In the genomic region with DNA sequence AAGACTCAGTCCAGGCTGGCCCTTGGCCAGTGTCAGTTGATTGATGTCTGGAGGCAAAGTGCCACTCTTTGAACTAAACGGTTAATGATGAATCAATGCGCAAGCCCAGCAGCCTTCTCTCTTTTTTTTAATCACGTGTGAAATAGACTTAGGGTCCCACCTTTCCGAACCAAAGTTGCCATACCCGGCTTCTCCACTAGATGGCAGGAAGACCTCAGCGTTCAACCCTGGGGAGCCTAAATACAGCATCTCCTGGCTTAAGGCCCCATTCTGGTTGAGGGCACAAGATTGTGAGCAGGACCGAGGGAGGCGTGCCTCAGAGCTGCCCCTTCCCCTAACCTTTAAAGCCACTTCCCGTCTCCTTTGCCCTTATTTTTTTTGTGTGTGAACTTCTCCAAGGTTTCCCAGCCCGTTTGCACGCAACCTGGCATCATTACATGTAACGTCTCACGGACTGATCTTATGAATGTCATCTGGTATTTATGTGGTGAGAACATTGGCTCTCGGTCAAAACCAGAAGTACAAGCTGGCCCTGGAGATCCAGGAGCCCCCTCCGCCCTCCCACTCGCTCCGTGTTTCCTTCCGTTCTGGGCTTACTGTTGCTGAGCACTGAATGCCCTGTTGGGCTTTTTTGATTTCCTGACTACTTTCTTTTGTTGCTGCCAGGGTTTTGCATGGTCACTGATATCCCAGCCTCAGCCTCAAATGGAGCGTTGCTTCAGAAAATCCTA, we compare ENCODE assay signal across 8 mouse cellular contexts. TPM values are rescaled to one million over a fixed set of nuclear protein-coding genes. Genes with fewer than 3 reads are reported as not detected.
A peak's percentile ranks its signal among the peaks of the same experiment; 100 is the strongest.
DNase-seq lines count a peak whose midpoint lies in the region; ATAC-seq and TF ChIP-seq lines count a peak whose summit lies in the region.

No protein-coding gene starts in this region.

- TF ChIP-seq CTCF in bone marrow, adult 2 months (IDR thresholded peaks at IDR 0.05; ENCODE audit: control insufficient read depth, insufficient read depth, low read length): peak; percentile 73

- no peaks in the 10 kb centered on the region; the same call in 1 of the 2 replicates for H3K4me1 ChIP-seq in bone marrow, adult 2 months (ENCODE audit: control insufficient read depth, insufficient read depth, low read length)
- H3K4me1 ChIP-seq in embryonic facial prominence, embryonic 15.5 days: peaks cover 6% of the 10 kb centered on the region
- peaks cover 9% of the 10 kb centered on the region; the same call in 1 of the 2 replicates for H3K4me1 ChIP-seq in heart, embryonic 10.5 days
- no peaks in the 10 kb centered on the region for H3K4me1 ChIP-seq in kidney, embryonic 14.5 days (ENCODE audit: control insufficient read depth, insufficient read depth, low read length)

- peak; percentile 86 for ATAC-seq in embryonic facial prominence, embryonic 15.5 days (ENCODE audit: insufficient number of reproducible peaks, low FRiP score, low TSS enrichment, low read depth)
- peak; percentile 87 for ATAC-seq in kidney, embryonic 14.5 days (ENCODE audit: low FRiP score, low TSS enrichment)

- DNase-seq in A20 (ENCODE audit: low read depth, low spot score): peak; percentile 62
- peak; percentile 88 for DNase-seq in heart, embryonic 10.5 days (ENCODE audit: low spot score)
- peak; percentile 71 for DNase-seq in liver
- peak; percentile 67 to 88 for DNase-seq in spleen, postnatal 4 days (ENCODE audit: low spot score in 2 of 2)

- H3K79me2 ChIP-seq in myocyte (ENCODE audit: control insufficient read depth, insufficient read depth): no peaks in the 10 kb centered on the region

- TF ChIP-seq POLR2A in bone marrow, adult 2 months (IDR thresholded peaks at IDR 0.05; ENCODE audit: borderline replicate concordance, control insufficient read depth, low read depth, low read length): no peak
- no peak for TF ChIP-seq POLR2A in myocyte (IDR thresholded peaks at IDR 0.05; ENCODE audit: insufficient read length, low read depth)

- H3K9me3 ChIP-seq in embryonic facial prominence, embryonic 15.5 days (replicated peaks): no peaks in the 10 kb centered on the region
- no peaks in the 10 kb centered on the region for H3K9me3 ChIP-seq in heart, embryonic 10.5 days
- H3K9me3 ChIP-seq in kidney, embryonic 14.5 days (ENCODE audit: control insufficient read depth, low read length): no peaks in the 10 kb centered on the region

- no peak overlapping the region for H3K27ac ChIP-seq in bone marrow, adult 2 months (ENCODE audit: control insufficient read depth, insufficient read depth, low read depth, low read length, poor library complexity)
- H3K27ac ChIP-seq in embryonic facial prominence, embryonic 15.5 days (replicated peaks): peak overlapping the region; percentile 22; the same call in 1 of the 2 replicates
- H3K27ac ChIP-seq in heart, embryonic 10.5 days: no peak overlapping the region
- no peak overlapping the region for H3K27ac ChIP-seq in kidney, embryonic 14.5 days (ENCODE audit: low read depth, low read length)

- H3K27me3 ChIP-seq in embryonic facial prominence, embryonic 15.5 days: no peaks in the 10 kb centered on the region
- no peaks in the 10 kb centered on the region for H3K27me3 ChIP-seq in heart, embryonic 10.5 days (ENCODE audit: insufficient read depth, poor library complexity, severe bottlenecking)
- H3K27me3 ChIP-seq in kidney, embryonic 14.5 days (ENCODE audit: control insufficient read depth, insufficient read depth, low read length): no peaks in the 10 kb centered on the region
- H3K27me3 ChIP-seq in myocyte (ENCODE audit: control insufficient read depth, insufficient read depth, insufficient read length): no peaks in the 10 kb centered on the region

- no peak overlapping the region for H3ac ChIP-seq in myocyte (ENCODE audit: control insufficient read depth, insufficient read length)

- no peak overlapping the region for H3K9ac ChIP-seq in embryonic facial prominence, embryonic 15.5 days
- H3K9ac ChIP-seq in kidney, embryonic 14.5 days (ENCODE audit: low read depth, low read length): no peak overlapping the region

- peak overlapping the region; percentile 53 for H3K4me2 ChIP-seq in embryonic facial prominence, embryonic 15.5 days (replicated peaks)
- peak overlapping the region; percentile 21; the same call in 1 of the 2 replicates for H3K4me2 ChIP-seq in kidney, embryonic 14.5 days (replicated peaks; ENCODE audit: low read depth, low read length)
- peak overlapping the region; percentile 69 for H3K4me2 ChIP-seq in myocyte (ENCODE audit: low read depth)

- 6% methylated on average over 19 of the region's 19 CpGs for WGBS in bone marrow, adult 2 months
- 13% methylated on average over 19 of the region's 19 CpGs for WGBS in embryonic facial prominence, embryonic 15.5 days
- WGBS in heart, embryonic 10.5 days: 35% methylated on average over 19 of the region's 19 CpGs
- 26% methylated on average over 19 of the region's 19 CpGs for WGBS in kidney, embryonic 14.5 days

- H3K36me3 ChIP-seq in embryonic facial prominence, embryonic 15.5 days: no peaks in the 10 kb centered on the region
- H3K36me3 ChIP-seq in heart, embryonic 10.5 days: peaks cover 2% of the 10 kb centered on the region; the same call in 1 of the 2 replicates
- H3K36me3 ChIP-seq in kidney, embryonic 14.5 days (ENCODE audit: control insufficient read depth, insufficient read depth, low read length): no peaks in the 10 kb centered on the region
- H3K36me3 ChIP-seq in myocyte (ENCODE audit: control insufficient read depth, insufficient read depth): no peaks in the 10 kb centered on the region

- no peak overlapping the region for H3K4me3 ChIP-seq in bone marrow, adult 2 months (replicated peaks; ENCODE audit: control insufficient read depth, low read depth, low read length)
- H3K4me3 ChIP-seq in embryonic facial prominence, embryonic 15.5 days (replicated peaks): peak overlapping the region; percentile 32
- H3K4me3 ChIP-seq in heart, embryonic 10.5 days: no peak overlapping the region
- no peak overlapping the region for H3K4me3 ChIP-seq in kidney, embryonic 14.5 days (ENCODE audit: low read length)
- H3K4me3 ChIP-seq in myocyte: no peak overlapping the region

TF ChIP-seq in myocyte, 11 proteins besides CTCF, POLR2A, EP300 and RAD21:
- TF ChIP-seq SRF (IDR thresholded peaks at IDR 0.05; ENCODE audit: control insufficient read depth, insufficient read length, low read depth) (no peak), MYOG (IDR thresholded peaks at IDR 0.05; ENCODE audit: control insufficient read depth in 1 of 3, insufficient read depth in 1 of 3, insufficient read length in 2 of 3, low read depth in 2 of 3) (no peak), REST (IDR thresholded peaks at IDR 0.05; ENCODE audit: insufficient read depth, insufficient read length) (no peak), USF1 (IDR thresholded peaks at IDR 0.05; ENCODE audit: low read depth) (no peak), CEBPB (IDR thresholded peaks at IDR 0.05; ENCODE audit: insufficient read depth, poor library complexity, severe bottlenecking) (no peak), MYOD1 (IDR thresholded peaks at IDR 0.05; ENCODE audit: control insufficient read depth in 1 of 3, insufficient read length in 2 of 3, low read depth in 2 of 3) (no peak), TCF3 (IDR thresholded peaks at IDR 0.05; ENCODE audit: insufficient read length, low read depth) (no peak), MAX (IDR thresholded peaks at IDR 0.05; ENCODE audit: low read depth) (no peak), TCF12 (IDR thresholded peaks at IDR 0.05; ENCODE audit: insufficient read depth, poor library complexity, severe bottlenecking) (no peak), E2F4 (IDR thresholded peaks at IDR 0.05; ENCODE audit: insufficient read depth) (no peak), POLR2AphosphoS2 (IDR thresholded peaks at IDR 0.05; ENCODE audit: insufficient read length, low read depth) (no peak)

RNA-seq across cellular contexts. Expression of a gene that starts 22.4 kb away (rescaled TPM):
- not detected in 2 replicates for polyA plus RNA-seq in bone marrow, adult 2 months (2011; ENCODE audit: insufficient read depth, insufficient read length, low replicate concordance, missing spikeins)
- 6.8 and 8.3 TPM in 2 replicates for polyA plus RNA-seq in embryonic facial prominence, embryonic 15.5 days (2015; fragmentation: Nextera tagmentation; extraction: Ambion mirVana)
- 2.6 and 3.2 TPM in 2 replicates for polyA plus RNA-seq in heart, embryonic 10.5 days (2016; fragmentation: Nextera tagmentation; extraction: Ambion mirVana)
- polyA plus RNA-seq in kidney, embryonic 14.5 days (2014; fragmentation: Nextera tagmentation; extraction: Ambion mirVana): 12.5 and 15.8 TPM in 2 replicates
- 10.8 TPM for polyA plus RNA-seq in myocyte (2012; fragmentation: generic; extraction: Trizol)

RNA-seq across cellular contexts. Expression of a gene that starts 30.2 kb away (rescaled TPM):
- polyA plus RNA-seq in bone marrow, adult 2 months (2011; ENCODE audit: insufficient read depth, insufficient read length, low replicate concordance, missing spikeins): not detected in 2 replicates
- polyA plus RNA-seq in embryonic facial prominence, embryonic 15.5 days (2015; fragmentation: Nextera tagmentation; extraction: Ambion mirVana): 2.8 and 7.2 TPM in 2 replicates
- not detected in 2 replicates for polyA plus RNA-seq in heart, embryonic 10.5 days (2016; fragmentation: Nextera tagmentation; extraction: Ambion mirVana)
- not detected in 2 replicates for polyA plus RNA-seq in kidney, embryonic 14.5 days (2014; fragmentation: Nextera tagmentation; extraction: Ambion mirVana)
- 0.89 TPM for polyA plus RNA-seq in myocyte (2012; fragmentation: generic; extraction: Trizol)
